7 mouse cellular contexts compared by ENCODE assay signal in genomic region chr9:40757105-40757626, GRCm38 (mm10). TPM values are rescaled to one million over a fixed set of nuclear protein-coding genes. Genes with fewer than 3 reads are reported as not detected.
A peak's percentile ranks its signal among the peaks of the same experiment; 100 is the strongest.
DNase-seq lines count a peak whose midpoint lies in the region; ATAC-seq lines count a peak whose summit lies in the region.

No protein-coding gene starts in this region.

- H3K4me1 ChIP-seq in intestine, embryonic 16.5 days (ENCODE audit: control insufficient read depth, insufficient read depth, low read length) = peaks cover 16% of the 10 kb centered on the region
- peaks cover 21% of the 10 kb centered on the region for H3K4me1 ChIP-seq in limb, embryonic 12.5 days (replicated peaks)
- H3K4me1 ChIP-seq in midbrain, embryonic 11.5 days (ENCODE audit: control insufficient read depth, insufficient read depth, low read length) = peaks cover 8% of the 10 kb centered on the region

- H3K27ac ChIP-seq in intestine, embryonic 16.5 days (ENCODE audit: low read length) = peak overlapping the region; percentile 40; the same call in 1 of the 2 replicates
- peak overlapping the region; percentile 57 for H3K27ac ChIP-seq in limb, embryonic 12.5 days
- H3K27ac ChIP-seq in midbrain, embryonic 11.5 days (ENCODE audit: low read depth, low read length) = no peak overlapping the region; the same call in 1 of the 2 replicates

- WGBS in intestine, embryonic 16.5 days = 17% methylated on average over 12 of the region's 12 CpGs
- 16% methylated on average over 12 of the region's 12 CpGs for WGBS in limb, embryonic 12.5 days
- WGBS in midbrain, embryonic 11.5 days = 24% methylated on average over 12 of the region's 12 CpGs

- peak overlapping the region; percentile 35 for H3K4me3 ChIP-seq in intestine, embryonic 16.5 days (ENCODE audit: low read length)
- H3K4me3 ChIP-seq in limb, embryonic 12.5 days (replicated peaks) = peak overlapping the region; percentile 24
- peak overlapping the region; percentile 24; the same call in 1 of the 2 replicates for H3K4me3 ChIP-seq in midbrain, embryonic 11.5 days (ENCODE audit: low read depth, low read length)

- DNase-seq in adrenal gland, adult 18-20 months (ENCODE audit: low spot score in 2 of 2) = peak; percentile 31 to 43
- peak; percentile 81 to 82 for DNase-seq in cerebellum, postnatal 14 days
- peak; percentile 52 to 74 for DNase-seq in frontal cortex, postnatal 36 days (ENCODE audit: low spot score in 2 of 2)
- peak; percentile 95 for DNase-seq in midbrain, embryonic 11.5 days (ENCODE audit: low spot score, missing footprints)
- DNase-seq in splenic B cell, adult 2 months (ENCODE audit: low read depth, low spot score) = peak; percentile 44

- peak overlapping the region; percentile 55 for H3K4me2 ChIP-seq in intestine, embryonic 16.5 days (ENCODE audit: low read depth, low read length)
- peak overlapping the region; percentile 55 for H3K4me2 ChIP-seq in limb, embryonic 12.5 days
- peak overlapping the region; percentile 45 for H3K4me2 ChIP-seq in midbrain, embryonic 11.5 days

- no peaks in the 10 kb centered on the region for H3K27me3 ChIP-seq in intestine, embryonic 16.5 days (replicated peaks; ENCODE audit: control insufficient read depth, insufficient read depth, low read length)
- H3K27me3 ChIP-seq in limb, embryonic 12.5 days = no peaks in the 10 kb centered on the region
- H3K27me3 ChIP-seq in midbrain, embryonic 11.5 days (ENCODE audit: control insufficient read depth, insufficient read depth, low read length) = no peaks in the 10 kb centered on the region
- no peaks in the 10 kb centered on the region for H3K27me3 ChIP-seq in splenic B cell, adult 2 months (ENCODE audit: control insufficient read depth, insufficient read depth, low read length, poor library complexity, severe bottlenecking)

- H3K36me3 ChIP-seq in intestine, embryonic 16.5 days (ENCODE audit: control insufficient read depth, insufficient read depth, low read length) = no peaks in the 10 kb centered on the region
- H3K36me3 ChIP-seq in limb, embryonic 12.5 days = peaks cover 15% of the 10 kb centered on the region
- H3K36me3 ChIP-seq in midbrain, embryonic 11.5 days (ENCODE audit: control insufficient read depth, insufficient read depth, low read length) = no peaks in the 10 kb centered on the region
- H3K36me3 ChIP-seq in splenic B cell, adult 2 months (ENCODE audit: control insufficient read depth, insufficient read depth, low read length, poor library complexity, severe bottlenecking) = no peaks in the 10 kb centered on the region

- peak overlapping the region; percentile 27 for H3K9ac ChIP-seq in intestine, embryonic 16.5 days (ENCODE audit: low read depth, low read length)
- H3K9ac ChIP-seq in limb, embryonic 12.5 days (replicated peaks) = peak overlapping the region; percentile 2; the same call in 1 of the 2 replicates
- H3K9ac ChIP-seq in midbrain, embryonic 11.5 days (ENCODE audit: low read length) = peak overlapping the region; percentile 49; the same call in 1 of the 2 replicates

- ATAC-seq in intestine, embryonic 16.5 days = peak; percentile 88
- ATAC-seq in limb, embryonic 12.5 days (ENCODE audit: insufficient number of reproducible peaks, insufficient read depth, low FRiP score, low TSS enrichment, low read depth) = peak; percentile 65; the same call in 1 of the 2 replicates
- ATAC-seq in midbrain, embryonic 11.5 days (ENCODE audit: low FRiP score) = peak; percentile 90

- H3K9me3 ChIP-seq in intestine, embryonic 16.5 days (ENCODE audit: control insufficient read depth, low read length) = no peaks in the 10 kb centered on the region
- no peaks in the 10 kb centered on the region for H3K9me3 ChIP-seq in limb, embryonic 12.5 days
- no peaks in the 10 kb centered on the region for H3K9me3 ChIP-seq in midbrain, embryonic 11.5 days (ENCODE audit: control insufficient read depth, low read length)

RNA-seq across cellular contexts. Expression of gene Hspa8, which starts 43.6 kb away (rescaled TPM):
- 1,000 to 10,000 TPM; 3,946 to 4,032 TPM for total RNA-seq in adrenal gland, adult 18-20 months (2021)
- 2,348 and 2,439 TPM in 2 replicates for polyA plus RNA-seq in intestine, embryonic 16.5 days (2015; fragmentation: Nextera tagmentation; extraction: Ambion mirVana)
- 2,429 and 2,480 TPM in 2 replicates for polyA plus RNA-seq in limb, embryonic 12.5 days (2016; fragmentation: Nextera tagmentation; extraction: Ambion mirVana)
- 3,704 and 3,886 TPM in 2 replicates for polyA plus RNA-seq in midbrain, embryonic 11.5 days (2014; fragmentation: Nextera tagmentation; extraction: Ambion mirVana)

Comparison
In these comparisons a context has a peak if more than half of its experiments do, and no peak if none do; other contexts are left out.
1. DNase-seq: peak in every context shown above with its lines; median percentile 95 in midbrain, embryonic 11.5 days; 82 in cerebellum, postnatal 14 days; 63 in frontal cortex, postnatal 36 days; 44 in splenic B cell, adult 2 months; 37 in adrenal gland, adult 18-20 months.